Mouse (Mus musculus) E14TG2a.4 (cell line): ENCODE data around the gene C1rb.

Source experiments
- CTCF ChIP-seq: conservative IDR thresholded peaks from 2 replicates; pipeline ENCODE4 v1.5.1; 2014; ENCODE audit warnings: low read length
- NANOG ChIP-seq: IDR thresholded peaks from 2 replicates; pipeline ENCODE4 v1.6.1; 2014; ENCODE audit warnings: borderline replicate concordance, low read length, mixed read lengths

GRCm38 (mm10) chr6:124527881-124528280 is 42.2 kb upstream of the C1rb start:
- no peak for TF ChIP-seq CTCF
- no peak for TF ChIP-seq NANOG
